Mouse (Mus musculus): ENCODE measurements around the gene Mad1l1.

Gene Mad1l1

DNA sequence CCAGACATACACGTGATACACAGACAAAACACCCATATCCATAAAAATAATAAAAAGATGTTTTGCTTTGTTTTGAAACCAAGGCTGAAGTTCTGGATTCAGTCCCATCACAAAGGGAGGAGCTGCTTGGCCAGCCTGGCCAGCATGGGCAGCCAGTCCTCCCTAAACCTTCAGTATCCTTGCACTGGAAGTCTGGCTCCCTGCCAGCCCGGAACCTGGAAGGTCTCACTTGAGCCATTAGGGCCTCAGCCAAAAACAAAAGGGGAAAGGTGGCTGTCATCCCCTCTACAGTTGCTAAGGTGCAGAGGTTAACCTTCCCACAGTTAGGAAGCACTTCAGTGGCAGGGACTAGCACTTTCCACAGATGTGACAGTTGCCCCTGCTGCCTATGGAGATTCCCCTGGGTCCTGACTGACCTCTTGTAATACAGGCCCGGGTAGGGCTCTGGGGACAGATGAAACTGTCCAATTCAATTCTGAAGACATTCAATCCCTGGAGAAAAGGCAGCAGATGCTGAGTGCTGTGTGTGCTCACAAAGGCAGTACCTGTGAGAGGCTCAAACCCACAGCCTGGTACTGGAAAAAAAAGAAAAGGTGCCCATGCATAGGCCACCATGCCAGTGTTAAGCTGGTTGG is 100.2 kb downstream of the Mad1l1 start:
- no peak for DNase-seq (ENCODE audit: low spot score in 2 of 2)

DNA sequence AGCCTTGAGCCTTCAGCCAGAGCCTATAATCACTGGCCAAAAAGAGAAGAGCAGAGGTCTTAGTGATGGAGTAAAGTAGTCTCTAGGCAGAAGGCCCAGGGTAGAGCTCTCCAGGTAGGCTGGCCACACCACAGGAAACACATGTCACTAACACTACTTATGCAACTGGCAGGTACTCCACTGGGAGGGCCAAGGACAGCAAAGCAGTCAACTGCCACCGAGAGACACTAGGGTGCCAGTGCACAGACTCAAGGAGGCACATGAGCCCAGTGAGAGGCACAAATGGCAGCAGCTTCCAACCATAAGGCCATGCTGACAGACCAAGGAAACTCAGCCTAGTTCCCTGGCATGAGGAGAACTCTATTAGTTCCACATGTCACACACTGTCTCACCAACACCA is 102.1 kb downstream of the Mad1l1 start:
- DNase-seq (ENCODE audit: low spot score in 2 of 2), result no peak

DNA sequence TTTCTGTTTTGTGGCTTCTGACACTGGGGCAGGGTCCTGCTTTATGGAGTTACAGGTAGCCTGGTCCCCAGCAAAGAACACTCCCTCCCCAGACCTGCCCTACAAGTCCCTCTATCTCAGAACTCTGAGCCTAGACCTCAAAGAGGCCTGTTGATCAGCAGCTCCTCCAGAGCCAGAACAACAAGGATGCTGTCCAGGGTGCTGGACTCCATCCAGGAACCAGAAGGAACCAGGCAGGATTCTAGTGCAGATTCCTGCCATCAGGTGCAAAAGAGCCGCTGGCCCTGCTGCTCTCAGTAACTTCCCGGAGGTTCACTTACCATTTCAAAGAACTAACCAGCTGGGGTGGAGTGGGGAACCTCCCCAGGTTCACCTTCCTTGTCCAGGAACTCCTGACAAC is 103.5 kb downstream of the Mad1l1 start:
- DNase-seq (ENCODE audit: low spot score in 2 of 2), result no peak

DNA sequence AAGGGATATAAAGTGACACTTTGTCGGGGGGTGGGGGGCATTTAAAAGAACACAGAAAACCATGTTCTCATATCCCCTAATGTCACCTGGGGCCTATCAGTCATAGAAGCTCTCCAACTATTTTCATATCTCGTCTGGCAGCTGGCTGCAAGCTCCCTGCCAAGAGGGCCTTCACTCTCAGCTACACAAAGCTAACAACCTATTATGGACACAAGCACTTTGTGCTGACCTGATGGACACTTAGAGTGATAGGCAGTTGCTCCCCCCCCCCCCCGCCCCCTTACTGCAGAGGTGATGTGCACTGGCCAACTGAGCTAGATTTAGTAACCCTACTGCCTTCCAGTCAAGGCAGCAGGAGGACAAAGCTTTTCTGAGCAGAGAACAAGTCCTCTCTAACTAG is 104.3 kb downstream of the Mad1l1 start:
- no peak for DNase-seq (ENCODE audit: low spot score in 2 of 2)

DNA sequence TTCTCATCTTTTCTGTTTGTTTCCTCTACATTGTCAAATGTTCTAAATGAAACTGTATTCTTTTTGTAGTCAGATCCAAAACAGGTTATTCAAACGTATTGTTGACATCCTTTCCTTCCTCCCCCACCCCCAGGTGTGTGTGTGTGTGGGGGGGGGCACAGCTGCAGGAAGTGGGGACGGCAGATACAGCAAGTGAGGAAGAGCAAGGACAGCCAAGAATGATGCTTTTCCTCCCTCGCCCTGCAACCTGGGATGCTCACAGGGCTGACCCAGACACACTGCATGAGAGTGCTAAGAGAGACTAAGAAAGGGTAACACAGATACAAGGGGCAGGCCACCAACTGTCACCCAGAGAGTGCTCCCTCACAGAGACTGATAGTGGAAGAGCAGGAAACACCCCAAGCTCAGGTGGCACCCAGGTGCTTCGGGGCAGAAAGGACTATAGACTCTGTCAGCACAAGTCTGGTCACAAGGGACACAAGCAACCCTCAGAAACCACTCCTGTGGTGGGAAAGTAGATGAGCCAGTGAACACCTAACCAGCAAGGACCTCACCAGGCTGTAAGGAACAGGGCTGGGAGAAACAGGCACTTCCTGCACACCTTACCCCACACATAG is 105.8 kb downstream of the Mad1l1 start:
- DNase-seq (ENCODE audit: low spot score in 2 of 2), result no peak

DNA sequence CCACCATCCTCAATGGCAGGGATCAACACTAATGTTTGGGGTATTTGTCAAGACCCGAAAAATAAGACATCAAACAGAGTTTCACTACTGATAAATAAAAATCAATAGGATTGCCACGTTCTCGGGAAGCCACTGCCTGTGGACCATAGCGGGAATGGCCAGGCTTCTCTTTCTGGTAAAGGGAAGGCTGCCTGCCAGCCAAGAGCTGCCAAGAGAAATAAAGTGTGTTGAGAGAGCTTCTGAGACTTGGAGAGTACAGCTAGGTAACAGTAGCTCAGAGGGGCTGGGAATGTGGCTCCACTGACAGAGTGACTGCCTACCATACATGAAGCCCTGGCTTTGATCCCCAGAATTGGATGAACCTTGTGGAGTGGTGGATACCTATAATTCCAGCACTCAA is 108.4 kb downstream of the Mad1l1 start:
- DNase-seq (ENCODE audit: low spot score in 2 of 2), result no peak

DNA sequence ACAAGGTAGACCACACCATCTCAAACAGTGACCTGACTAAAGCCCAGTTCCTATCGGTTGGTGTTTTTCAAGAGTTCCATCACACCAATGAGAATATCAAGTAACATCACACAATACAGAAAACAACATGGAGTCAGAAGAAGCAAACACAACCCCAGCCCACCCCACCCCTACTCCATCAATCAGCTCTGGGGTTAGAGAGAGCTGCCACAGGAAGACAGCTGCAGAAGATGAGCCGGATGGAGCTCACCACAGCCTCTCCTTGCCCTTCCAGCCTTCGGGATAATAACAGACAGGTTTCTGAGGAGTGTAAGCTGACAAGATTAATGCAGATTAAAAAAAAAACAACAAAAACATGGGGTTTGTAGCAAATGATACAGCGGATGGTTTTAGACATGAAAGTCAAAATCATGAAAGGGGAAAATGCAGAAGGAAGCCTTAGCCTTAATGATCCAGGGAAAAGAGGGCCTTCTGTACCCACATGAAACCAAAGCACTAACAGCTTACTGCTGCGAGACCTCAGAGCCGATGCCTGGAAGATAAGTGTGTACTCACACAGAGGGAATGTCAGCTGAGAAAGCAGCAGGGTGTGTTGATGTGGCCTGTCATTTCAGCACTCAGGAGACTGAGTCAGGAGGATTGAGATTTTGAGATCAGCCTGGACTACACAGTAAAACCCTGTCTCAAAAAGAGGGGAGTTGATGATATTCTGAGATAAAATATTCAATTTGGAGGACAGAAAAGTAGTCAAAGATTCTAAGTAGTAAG is 110.8 kb downstream of the Mad1l1 start:
- no peak for DNase-seq (ENCODE audit: low spot score in 2 of 2)

DNA sequence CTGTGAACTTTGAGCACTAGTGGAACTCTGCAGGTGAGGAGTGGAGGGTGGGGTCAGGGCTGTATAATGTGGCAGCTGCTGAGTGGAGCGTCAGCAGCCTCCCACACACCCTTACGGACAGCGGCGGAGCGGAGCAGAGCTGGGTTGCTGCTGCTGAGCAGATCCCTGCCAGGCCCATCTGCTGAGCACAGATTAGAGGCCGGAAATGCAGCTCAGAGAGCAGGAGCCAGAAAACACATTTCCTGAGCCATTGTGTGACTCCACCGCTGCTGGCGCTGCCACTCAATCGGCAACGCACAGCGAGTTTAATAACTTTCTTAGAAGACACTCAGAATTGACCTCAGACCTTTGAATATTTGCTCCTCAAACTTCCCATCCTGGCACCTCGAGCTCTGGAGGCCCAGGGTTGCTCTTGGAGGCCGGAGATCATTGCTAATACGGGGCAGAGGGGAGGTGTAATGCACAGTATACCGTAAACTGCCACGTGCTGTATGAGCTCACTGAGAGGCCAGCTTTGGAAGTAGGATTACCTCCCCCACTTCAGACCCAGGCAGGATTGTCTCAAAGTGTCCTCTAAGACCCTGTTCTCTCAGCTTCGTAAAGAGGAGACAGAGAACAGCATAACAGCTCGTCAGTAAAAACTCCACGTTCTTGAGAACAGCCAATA is 112.5 kb downstream of the Mad1l1 start:
- DNase-seq (ENCODE audit: low spot score in 2 of 2), result peak; percentile 27 to 33

DNA sequence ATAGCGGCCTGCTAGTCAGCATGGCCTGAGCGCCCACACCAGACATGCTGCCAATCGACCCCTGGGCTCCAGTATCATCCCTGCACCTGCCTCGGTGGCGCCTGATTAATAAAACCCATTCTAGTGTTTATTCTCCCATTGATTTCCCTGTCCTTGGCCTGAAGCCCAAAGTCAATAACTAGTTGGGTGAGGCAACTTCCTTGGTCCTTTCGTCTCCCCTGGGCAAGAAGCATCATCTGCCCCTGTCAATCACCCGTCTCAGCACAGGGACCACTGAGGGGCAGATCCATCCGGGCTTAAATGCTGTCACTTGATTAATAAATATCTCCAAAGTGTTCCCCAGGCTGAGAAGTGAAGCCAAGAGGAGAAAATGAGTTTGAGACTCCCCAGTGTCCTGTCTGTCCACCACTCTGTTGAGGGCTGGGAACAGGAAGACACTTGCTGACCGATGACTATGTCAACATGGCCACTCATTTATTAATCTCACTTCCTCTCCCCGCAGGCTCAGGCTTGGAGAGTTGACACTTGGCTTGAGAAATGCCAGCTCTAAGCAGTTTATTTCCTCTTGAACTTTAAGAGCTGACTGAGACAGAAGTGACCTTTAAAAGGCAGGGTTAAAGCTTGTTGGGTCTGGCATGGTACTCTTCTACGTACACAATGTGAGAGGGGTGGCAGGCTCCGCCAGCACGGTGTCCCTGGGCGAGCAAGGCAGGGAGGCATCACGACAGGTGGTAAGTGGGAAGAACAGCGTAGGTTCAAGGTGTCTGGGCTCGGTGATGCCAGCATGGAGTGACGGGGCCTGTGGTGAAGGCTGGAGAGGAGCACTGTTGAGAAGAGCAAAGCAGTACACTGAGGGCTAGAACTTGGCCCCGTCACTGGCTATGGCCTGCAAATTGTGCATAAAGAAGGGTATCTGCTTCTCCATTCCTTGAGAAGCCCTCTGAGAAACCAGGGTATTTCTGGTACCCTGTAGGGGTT is 114.3 kb downstream of the Mad1l1 start:
- DNase-seq (ENCODE audit: low spot score in 2 of 2), result no peak

DNA sequence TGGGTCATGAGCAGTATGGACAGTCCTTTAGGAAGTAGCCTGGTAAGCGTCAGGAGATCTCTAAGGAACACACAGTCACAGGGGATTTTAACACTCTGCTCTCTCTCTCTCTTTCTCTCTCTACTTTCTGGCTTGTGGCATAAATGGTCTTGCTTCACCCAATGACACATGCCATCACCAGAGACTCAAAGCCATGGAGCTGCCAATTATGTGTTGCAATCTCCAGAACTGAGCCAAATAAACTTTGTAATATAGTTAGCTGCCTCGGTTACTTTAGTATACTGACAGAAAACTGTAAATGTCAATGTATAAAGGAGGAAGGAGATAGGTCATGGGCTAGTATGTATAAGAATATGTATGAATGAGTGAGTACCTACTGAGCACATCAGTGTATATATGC is 115.4 kb downstream of the Mad1l1 start:
- DNase-seq (ENCODE audit: low spot score in 2 of 2), result no peak

DNA sequence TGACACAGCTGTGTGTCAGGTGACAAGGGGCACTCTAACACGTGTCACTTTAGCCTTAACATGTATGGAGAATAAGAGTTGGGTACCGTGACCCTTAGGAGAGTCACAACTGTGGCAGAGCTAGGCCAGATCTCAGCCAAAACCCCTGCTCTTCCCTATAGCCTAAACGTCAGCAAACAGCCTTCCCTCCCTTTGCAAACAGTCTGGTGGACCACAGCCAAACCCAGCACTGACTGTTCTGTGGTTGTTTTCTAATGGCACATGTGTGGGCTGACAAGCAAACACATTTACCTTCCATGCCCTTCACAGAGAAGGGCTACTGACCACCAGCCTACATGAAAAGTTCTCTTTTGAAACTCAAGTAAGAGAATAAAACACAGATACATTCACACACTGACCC is 116.9 kb downstream of the Mad1l1 start:
- no peak for DNase-seq (ENCODE audit: low spot score in 2 of 2)

DNA sequence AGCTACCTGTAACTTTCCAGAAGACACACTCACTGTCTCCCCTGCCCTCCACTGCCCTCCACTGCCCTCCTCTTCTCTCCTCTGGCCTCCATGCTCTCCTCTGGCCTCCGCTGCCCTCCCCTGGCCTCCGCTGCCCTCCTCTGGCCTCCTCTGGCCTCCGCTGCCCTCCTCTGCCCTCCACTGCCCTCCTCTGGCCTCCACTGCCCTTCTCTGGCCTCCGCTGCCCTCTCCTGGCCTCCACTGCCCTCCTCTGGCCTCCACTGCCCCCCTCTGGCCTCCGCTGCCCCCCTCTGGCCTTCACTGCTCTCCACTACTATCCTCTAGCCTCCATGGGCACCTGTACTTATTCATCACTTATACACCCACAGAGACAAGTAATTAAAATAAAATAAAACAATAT is 117.3 kb downstream of the Mad1l1 start:
- DNase-seq (ENCODE audit: low spot score in 2 of 2), result no peak

DNA sequence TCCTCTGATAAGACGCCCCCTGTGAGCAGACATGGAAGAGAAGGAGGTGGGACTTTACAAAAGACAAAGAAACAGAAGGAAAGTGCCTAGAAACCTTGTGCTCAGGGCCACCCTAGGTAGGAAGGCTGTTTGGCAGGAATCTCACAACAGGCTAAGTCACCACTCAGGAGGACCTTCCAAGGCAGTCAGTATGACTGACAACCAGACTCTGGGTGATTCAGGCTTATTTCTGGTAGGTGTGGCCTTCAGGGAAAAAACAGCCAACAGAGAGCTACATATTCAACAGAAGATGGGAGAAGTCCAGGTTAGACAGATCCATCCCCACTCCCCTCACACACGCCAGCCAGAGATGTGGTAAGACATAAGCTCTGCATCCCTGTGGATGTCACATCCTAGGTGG is 118.9 kb downstream of the Mad1l1 start:
- no peak for DNase-seq (ENCODE audit: low spot score in 2 of 2)

DNA sequence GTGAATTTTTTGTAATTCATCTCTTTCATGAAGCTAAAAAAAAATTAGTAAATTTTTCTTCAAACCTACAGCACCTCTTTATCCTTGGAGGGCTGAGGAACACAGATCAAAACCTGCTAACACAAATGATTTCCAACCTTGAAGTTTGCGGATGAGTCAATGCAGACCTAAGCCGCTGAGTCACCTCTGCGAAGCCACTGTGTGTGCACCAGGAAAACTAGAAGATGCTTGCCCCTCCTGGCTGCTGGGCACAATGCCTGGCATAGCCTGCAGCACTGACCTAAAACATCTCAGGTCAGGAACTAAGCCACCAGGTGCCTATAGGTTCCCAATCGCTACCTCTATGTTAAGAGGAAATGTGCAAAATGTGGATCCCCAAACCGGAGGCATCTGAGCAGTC is 119.8 kb downstream of the Mad1l1 start:
- DNase-seq (ENCODE audit: low spot score in 2 of 2), result no peak

DNA sequence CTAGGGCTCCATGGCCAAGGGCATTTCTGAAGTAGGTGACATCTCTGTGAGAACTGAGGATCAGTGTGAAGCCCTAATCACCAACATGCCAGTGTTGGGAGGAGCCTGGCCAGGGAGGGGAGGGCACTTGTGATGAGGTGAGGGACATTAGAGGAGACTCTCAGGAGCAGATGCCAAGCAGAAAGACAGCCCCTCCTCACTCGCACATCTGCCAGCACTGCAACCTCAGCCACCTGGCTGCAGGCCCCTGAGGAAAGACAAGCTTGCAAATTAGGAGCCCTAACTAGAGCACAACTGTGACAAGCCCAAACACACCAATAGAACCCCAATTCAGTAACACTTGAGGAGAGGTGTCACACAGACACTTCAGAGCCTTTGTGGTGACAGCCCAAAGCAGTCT is 120.2 kb downstream of the Mad1l1 start:
- no peak for DNase-seq (ENCODE audit: low spot score in 2 of 2)

DNA sequence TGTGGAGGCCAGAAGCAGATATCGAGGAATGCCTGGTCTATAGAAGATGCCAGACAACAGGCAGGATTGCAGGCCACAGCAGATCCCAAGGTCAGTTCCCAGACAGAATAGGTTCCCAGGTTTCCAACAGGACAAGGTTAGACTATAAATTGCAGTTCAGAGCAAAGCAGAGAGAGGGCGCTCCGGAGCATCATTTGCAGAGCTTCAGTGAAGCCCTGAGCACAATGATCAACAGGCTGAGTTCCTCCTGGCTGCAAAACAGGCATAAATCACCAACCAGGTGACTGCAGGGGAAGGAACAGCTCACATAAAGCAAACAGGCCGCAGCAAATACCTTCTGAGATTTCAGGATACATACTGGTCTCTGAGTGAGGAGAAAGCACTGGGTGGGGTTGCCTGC is 123.6 kb downstream of the Mad1l1 start:
- peak; percentile 81 to 87 for DNase-seq (ENCODE audit: low spot score in 2 of 2)

DNA sequence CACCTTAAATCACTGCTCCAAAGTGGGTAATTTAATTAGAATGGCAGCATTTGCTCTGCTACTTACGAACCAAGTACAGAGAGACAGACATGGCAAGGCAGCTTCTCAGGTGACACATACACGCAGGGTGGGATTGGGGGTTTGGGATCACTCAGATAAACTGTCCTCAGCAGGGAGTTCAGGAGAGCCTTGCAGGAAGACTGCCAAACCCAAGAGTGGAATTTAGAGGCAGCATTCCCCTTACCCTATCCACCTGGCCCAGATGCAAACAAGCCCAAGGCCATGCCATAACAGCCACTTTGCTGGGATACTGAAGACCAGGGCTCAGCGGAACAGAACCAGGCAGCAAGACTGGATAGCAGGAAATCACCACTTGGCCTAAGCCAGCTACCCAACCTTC is 124.9 kb downstream of the Mad1l1 start:
- no peak for DNase-seq (ENCODE audit: low spot score in 2 of 2)

DNA sequence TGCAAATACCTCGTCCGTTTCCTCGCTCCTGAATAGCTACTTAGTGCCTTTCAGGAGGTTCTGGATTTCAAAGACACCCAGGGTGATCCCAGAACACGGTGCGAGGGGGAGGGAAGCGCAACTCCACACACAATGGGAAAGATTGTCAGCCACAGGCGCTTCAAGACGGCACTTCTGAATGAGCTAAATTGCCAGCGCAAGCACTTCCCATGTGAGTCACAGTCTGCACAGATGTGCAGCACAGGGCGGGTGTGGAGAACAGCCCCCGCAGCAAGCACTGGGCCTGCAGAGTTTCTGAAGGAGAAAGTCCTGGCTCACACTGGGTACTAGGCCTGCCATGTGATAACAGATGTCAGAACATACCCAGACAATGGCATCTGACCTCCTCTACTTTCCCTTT is 127.2 kb downstream of the Mad1l1 start:
- DNase-seq (ENCODE audit: low spot score in 2 of 2), result peak; percentile 78 to 80

DNA sequence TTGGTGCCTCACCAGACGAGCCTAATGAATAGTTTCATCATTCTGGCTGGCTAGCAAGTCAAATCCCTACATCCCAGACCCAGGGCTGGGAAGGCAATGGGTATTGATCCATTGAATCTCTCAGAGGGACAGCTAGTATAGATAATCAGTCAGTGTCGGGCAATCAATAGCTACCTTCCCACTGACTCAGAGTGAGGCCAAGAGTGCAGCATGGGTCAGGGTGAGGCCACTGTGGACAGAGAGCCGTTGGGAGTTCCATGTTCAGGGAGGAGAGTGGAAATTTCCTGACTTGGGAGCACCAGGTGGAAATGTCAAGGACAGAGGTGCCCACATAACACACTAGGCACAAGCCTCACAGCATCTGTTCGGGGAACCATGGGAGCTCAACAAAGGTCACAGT is 129.8 kb downstream of the Mad1l1 start:
- no peak for DNase-seq (ENCODE audit: low spot score in 2 of 2)

DNA sequence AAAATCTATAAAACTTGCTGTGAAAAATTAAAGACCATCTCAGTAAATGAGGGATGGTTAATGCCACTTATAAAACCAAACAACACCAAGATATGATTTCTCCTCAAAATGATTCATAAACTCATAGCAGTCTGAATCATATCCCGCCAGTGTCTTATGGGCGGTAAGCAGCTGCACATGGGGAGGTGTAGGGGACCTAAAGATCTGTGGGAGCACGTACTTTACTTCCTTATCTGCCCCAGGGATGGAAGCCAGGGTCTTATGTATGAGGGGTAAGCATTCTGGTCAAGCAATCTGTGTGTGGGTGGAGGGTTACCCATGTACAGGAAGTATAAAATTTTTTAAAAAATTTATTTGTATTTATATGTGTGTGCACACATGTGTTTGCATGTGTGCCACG is 135.0 kb downstream of the Mad1l1 start:
- no peak for DNase-seq (ENCODE audit: low spot score in 2 of 2)

DNA sequence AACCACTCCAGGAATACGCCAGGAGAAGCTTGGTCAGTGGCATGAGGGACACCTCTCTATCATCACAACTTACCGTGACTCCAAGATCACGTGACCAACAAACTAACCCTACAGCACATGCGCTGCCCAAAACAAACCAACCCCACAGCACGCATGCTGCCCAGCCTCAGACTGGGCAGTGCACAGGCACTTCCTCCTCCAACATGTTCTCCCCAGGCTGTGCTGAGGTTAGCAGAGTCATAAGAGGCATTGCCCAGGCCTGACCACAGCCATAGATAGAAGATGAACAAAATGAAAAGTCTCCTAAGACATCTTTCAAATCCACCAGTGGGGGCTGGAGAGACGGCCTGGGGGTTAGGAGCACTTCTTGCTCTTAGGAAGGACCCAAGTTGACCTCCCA is 135.6 kb downstream of the Mad1l1 start:
- DNase-seq (ENCODE audit: low spot score in 2 of 2), result no peak

DNA sequence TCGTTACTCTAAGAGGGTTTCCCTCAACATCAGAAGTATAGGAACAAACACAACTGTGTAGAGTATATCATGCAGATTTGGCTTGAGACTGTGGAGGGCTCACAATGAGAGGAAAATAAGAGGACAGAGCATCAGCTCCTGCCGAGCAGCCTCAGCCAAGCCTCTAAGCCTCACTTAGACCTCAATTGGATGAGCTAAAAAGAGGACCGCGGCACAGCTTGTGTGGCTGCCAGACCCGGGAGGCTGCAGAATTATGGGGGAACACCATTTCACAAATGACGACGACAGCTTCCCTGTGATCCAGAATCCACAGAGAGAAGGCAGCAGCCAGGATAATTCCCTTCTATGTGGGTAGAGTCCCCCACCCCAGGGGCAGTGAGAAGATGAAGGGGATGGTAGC is 138.0 kb downstream of the Mad1l1 start:
- peak in 1 of 2 experiments; percentile 19 for DNase-seq (ENCODE audit: low spot score in 2 of 2)

All from frontal cortex, postnatal 36 days (tissue).